Mouse (Mus musculus) large intestine, adult 2 months (tissue): ENCODE results near the gene Lbhd2. TPM values are rescaled to one million over a fixed set of nuclear protein-coding genes. Genes with fewer than 3 reads are reported as not detected.

Source experiments
- DNase-seq: peaks from one replicate; pipeline ENCODE4 v3.0.0-alpha.2; 2012; ENCODE audit warnings: low read depth, low spot score
- WGBS: fragments of 180-500 bp; shearing (Covaris S2); methylation state at CpG from one replicate; pipeline ENCODE4 v1.1.7; 2018; 5-methylcytosine and 5-hydroxymethylcytosine counted together
- polyA plus RNA-seq: library from polyadenylated mRNA; depleted of rRNA; stranded (reverse); fragments of >200 nt; gene quantifications from 2 replicates; pipeline ENCODE4 v1.2.3, GENCODE M21; 2012; rRNA removed

Gene Lbhd2
- 0.92 and 1.5 TPM in 2 replicates for polyA plus RNA-seq

DNA sequence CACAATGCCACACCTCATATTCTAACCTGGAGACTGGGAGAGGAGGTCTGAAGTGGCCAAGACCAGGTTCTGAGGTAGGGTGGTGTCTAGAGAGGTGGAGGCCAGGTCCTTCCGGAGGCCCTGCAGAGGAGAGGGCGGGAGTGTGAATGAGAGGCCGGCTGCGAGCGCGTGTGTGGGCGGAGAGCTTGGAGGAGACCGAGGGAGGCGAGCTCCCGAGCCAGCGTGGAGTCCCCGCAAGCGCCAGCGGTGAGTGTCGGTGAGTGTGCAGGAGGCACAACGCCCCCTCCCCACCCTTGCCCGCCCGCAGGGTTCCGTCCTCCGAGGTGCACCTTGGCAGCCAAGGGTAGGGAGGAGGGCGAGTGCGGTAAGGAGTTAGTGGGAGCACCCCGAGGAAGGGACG is at the start of gene Lbhd2:
Gene Lbhd2, plus strand, starts transcription at position 188 of the 400 bp plus-strand sequence.
- DNase-seq: no peak
- WGBS: 5% methylated on average over 24 of the region's 24 CpGs

DNA sequence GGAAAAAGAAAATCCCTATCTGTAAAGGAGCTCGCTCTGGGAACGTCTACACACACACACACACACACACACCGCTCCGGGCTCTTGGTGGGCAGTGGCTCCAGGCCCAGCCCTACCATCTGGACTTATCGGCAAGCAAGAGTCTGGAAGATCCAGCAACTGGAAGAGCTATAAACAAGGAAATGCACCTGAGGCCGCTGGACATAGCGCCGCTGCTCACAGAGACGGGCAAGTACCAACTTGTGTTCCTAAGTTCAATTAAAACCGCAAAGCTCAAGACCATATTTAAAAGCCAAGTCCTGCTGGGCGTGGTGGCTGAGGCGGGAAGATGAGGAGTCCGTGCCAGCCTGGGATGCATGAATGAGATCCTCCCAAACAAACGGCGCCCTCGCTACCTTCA is 45.9 kb upstream of the Lbhd2 start:
- WGBS: 33% methylated on average over 16 of the region's 16 CpGs

DNA sequence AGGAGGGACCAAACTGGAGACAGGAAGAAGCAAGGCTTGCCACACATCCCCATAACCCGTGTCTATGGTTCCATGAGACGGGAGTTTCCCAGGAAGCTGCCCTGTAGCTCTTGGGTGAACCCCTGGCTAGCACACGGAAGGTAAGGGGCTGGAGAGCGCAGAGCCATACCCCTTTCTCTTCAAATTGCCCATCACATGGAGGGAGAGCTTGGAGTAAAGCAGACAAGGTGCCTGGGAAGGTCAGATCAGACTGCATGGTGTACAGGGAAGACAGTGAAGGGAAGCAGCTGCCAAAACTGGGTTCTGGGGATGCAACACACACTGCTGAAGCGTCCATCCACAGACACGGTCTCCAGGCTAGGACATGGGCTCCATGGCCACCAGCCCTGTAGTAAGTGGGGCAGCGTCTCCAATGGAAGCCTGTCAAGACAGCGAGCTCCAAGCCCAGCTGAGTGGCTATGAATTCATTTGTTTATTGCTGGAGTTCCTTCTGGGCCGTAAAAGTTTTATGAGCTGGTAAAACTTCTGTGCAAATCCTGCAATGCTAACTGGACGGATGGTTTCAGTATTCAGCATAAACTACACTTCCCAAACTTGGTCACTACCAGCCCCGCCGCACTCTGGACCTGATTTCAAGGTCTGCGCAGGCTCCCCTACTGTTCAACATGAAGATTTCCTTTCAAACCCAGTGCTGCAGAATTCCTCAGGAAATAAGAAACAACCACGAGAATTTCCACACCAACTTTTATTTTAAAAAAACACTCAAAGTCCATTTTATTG is 45.1 kb upstream of the Lbhd2 start:
- peak; percentile 83 for DNase-seq
- 16% methylated on average over 14 of the region's 14 CpGs for WGBS

More for the DNA sequence above, 45.9 kb upstream of the Lbhd2 start:
- DNase-seq: no peak

- 91% methylated on average over 3 of the region's 3 CpGs for WGBS
- no peak for DNase-seq
These were observed 42.4 kb upstream of the Lbhd2 start for GRCm38 (mm10) chr12:111364234-111364633.

DNA sequence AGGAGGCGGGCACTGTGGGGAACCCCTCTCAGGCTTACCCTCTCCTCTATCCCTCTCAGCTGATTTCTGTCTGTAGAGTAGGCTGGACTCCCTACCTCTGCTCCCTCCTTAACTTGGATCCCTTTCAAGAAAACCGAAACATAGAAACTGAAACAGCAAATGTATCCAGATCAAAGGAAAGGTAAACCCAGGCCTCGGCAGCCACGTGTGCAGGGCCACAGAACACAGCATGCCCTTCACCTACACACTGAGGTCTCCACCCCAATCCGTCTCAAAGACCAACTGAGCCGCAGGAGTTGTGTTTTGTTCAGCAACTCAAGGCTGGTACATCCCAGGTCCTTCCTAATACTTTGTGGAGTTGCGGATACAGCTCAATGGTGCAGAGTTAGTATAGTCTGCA is 39.5 kb upstream of the Lbhd2 start:
- 36% methylated on average over 7 of the region's 7 CpGs for WGBS
- no peak for DNase-seq

- 59% methylated on average over 4 of the region's 4 CpGs for WGBS
These were observed 36.4 kb upstream of the Lbhd2 start for GRCm38 (mm10) chr12:111370249-111370648.

GRCm38 (mm10) chr12:111371905-111372304 is 34.7 kb upstream of the Lbhd2 start:
- WGBS: 82% methylated on average over 7 of the region's 7 CpGs
- DNase-seq: no peak

More at GRCm38 (mm10) chr12:111370249-111370648, 36.4 kb upstream of the Lbhd2 start:
- DNase-seq: no peak

GRCm38 (mm10) chr12:111373411-111373810 is 33.2 kb upstream of the Lbhd2 start:
- DNase-seq: no peak
- WGBS: 30% methylated on average over 6 of the region's 6 CpGs

DNA sequence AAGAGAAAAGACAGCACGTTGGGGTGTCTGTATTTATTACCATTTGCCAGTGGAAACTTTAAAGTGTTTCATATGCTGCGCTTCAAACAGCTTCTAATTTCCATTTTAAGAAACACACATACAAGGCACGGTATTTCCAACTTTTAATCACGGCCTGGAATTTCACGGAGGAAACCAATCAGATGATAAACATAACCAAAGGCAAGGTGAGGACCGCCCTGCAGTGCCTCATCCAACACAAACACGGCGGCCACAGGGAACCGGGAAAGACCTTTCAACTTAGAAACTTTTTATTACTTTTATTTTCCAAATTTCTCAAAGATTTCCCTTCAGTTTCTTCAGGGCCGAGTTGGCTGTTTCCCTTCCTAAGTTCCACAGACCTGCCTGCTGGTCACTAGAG is 31.9 kb upstream of the Lbhd2 start:
- DNase-seq: no peak
- 18% methylated on average over 10 of the region's 10 CpGs for WGBS

DNA sequence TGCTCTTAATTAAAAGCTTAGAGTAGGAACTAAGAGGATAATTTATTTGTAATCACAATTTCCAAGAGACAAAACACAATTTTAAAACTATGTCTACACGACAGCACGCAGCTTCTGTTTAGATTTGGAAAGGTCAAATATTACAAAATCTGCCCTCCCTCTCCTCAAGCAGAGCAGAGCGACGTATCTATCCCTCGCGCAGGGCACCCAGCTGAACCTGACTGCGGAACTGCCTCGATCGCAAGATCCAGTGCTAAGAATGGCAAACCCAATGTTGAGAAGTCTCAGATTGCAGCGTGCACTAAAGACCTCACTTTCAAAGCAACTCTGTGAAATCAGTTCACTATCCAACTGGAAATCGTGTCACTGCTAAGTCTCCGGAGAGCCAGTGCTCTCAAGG is 31.1 kb upstream of the Lbhd2 start:
- DNase-seq: no peak
- WGBS: 39% methylated on average over 12 of the region's 12 CpGs

GRCm38 (mm10) chr12:111376053-111376452 is 30.6 kb upstream of the Lbhd2 start:
- WGBS: 7% methylated on average over 6 of the region's 6 CpGs

GRCm38 (mm10) chr12:111376826-111377331 is 29.7 kb upstream of the Lbhd2 start:
- WGBS: 1% methylated on average over 49 of the region's 49 CpGs

More at GRCm38 (mm10) chr12:111376053-111376452, 30.6 kb upstream of the Lbhd2 start:
- no peak for DNase-seq

DNA sequence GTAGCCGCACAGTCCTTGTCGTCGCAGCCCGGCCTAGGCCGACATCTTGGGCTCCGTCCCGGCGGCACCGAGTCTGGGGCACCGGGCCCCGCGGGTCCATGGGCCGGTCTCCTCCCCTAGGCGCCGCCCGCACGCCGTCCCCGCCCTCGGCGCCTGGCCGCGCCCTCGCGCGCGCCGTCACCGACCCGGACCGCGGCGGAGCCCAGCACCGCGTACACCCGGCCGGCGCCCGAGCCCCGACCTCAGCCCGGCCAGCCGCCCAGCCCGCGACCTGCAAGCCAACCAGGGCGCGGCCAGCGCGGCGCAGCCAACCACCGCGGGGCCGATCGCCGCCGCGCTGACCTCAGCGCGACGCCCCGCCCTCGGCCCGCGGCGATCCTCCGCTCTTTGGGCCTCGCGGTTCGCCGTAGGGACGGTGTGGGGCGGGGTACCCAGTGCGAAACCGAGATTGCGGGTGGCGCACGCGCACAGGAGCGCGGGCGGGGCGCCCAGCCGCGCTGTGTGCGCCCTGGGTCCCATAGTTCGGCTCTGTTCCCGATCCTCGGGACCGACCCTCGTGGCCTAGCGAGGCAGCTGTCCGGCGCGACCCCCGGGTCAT is 29.1 kb upstream of the Lbhd2 start, which contains the start of gene Cdc42bpb:
Gene Cdc42bpb, minus strand, starts transcription at position 343 of the 598 bp plus-strand sequence.
- WGBS: under 1% methylated on average over 90 of the region's 94 CpGs
- DNase-seq: no peak

More at GRCm38 (mm10) chr12:111376826-111377331, 29.7 kb upstream of the Lbhd2 start:
- DNase-seq: no peak

- under 1% methylated on average over 32 of the region's 32 CpGs for WGBS
- DNase-seq: no peak
These were observed 28.6 kb upstream of the Lbhd2 start for GRCm38 (mm10) chr12:111377986-111378490.

- 62% methylated on average over 12 of the region's 12 CpGs for WGBS
- no peak for DNase-seq
These were observed 27.8 kb upstream of the Lbhd2 start for GRCm38 (mm10) chr12:111378812-111379211.

- DNase-seq: no peak
- 79% methylated on average over 13 of the region's 13 CpGs for WGBS
These were observed 20.5 kb upstream of the Lbhd2 start for GRCm38 (mm10) chr12:111385883-111386641.

- 4% methylated on average over 8 of the region's 8 CpGs for WGBS
- peak; percentile 76 for DNase-seq
These were observed 19.9 kb upstream of the Lbhd2 start for GRCm38 (mm10) chr12:111386642-111387120.

- WGBS: 48% methylated on average over 4 of the region's 4 CpGs
- no peak for DNase-seq
These were observed 19.5 kb upstream of the Lbhd2 start for GRCm38 (mm10) chr12:111387146-111387545.

DNA sequence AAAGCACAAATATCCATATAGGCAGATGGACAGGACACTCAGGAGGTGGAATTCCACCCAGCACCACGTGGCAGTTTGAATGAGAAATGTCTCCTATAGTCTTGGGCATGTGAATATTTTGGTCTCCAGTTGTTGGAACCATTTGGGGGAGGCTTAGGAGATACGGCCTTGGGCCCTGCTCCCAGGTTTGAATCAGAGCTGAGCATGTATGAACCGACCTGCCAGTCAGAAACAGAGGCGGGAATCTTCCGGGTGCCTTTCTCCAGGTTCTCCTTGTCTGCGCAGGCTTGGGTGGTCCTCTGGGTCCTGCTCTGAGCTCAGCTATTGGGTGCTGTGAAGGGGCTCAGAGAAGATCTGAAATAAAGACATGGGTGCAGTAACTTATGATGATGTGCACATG is 12.6 kb upstream of the Lbhd2 start:
- WGBS: 82% methylated on average over 6 of the region's 6 CpGs
- DNase-seq: no peak

GRCm38 (mm10) chr12:111396997-111397396 is 9.6 kb upstream of the Lbhd2 start:
- WGBS: 44% methylated on average over 5 of the region's 5 CpGs
- no peak for DNase-seq
